Mouse (Mus musculus) T-helper 17 cell (primary cell): Measurements from ENCODE around the gene Arid1b.

Experiments used
- in situ Hi-C, 2 experiments: fragments of 300-600 bp; cut with MboI, MseI; formaldehyde crosslinking; loops; 1 replicate in 1 of 2; 2 replicates in 1 of 2; pipeline ENCODE4 v1.15.1; 2025; ENCODE audit warnings: high pct_unique_total_duplicates in 2 of 2

Gene Arid1b

DNA sequence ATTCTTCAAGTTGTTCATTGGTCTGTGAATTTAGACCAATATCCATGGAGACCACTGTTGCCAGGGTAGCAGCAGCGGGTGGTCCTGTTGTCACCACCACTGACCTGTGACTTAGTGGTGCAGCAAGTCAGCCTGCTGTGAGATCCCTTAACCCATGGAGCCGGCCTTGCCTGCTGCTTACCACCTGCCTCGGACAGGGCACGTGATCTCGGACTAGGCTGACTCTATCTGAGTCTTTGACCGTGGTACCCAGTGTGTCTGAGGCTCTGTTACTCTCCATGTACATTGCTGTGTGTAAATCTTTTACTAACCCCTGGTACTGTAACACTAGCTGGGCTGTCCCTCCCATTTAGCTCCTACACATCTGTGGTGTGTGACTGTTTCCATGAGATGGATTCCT is 335.9 kb downstream of the Arid1b start:
- in situ Hi-C loops: no loop called here

- in situ Hi-C loops: no loop called here
Observed at GRCm38 (mm10) chr17:5330644-5331043, 336.5 kb downstream of the Arid1b start.

DNA sequence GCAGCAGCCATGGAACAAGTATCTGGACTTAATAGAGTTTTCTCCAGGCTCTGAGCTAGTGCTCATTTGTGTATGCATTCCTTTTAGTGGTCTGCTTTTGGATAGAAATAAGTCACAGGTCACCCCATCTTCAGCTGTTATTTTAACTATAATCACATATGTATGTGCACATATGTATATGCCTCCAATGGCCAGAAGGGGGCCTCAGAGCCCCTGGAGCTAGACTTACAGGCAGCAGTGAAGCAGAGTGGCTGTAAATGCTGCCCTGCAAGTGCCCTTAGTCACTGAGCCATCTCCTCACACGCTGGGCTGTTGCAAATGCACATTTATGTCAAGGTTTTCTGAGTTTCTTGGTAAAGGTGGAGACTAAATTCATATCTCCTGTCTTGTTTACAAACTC is 337.3 kb downstream of the Arid1b start:
- in situ Hi-C loops: no loop called here

GRCm38 (mm10) chr17:5334567-5334966 is 340.4 kb downstream of the Arid1b start:
- in situ Hi-C loops: no loop called here

GRCm38 (mm10) chr17:5344426-5344825 is 350.3 kb downstream of the Arid1b start:
- in situ Hi-C loops: no loop called here

DNA sequence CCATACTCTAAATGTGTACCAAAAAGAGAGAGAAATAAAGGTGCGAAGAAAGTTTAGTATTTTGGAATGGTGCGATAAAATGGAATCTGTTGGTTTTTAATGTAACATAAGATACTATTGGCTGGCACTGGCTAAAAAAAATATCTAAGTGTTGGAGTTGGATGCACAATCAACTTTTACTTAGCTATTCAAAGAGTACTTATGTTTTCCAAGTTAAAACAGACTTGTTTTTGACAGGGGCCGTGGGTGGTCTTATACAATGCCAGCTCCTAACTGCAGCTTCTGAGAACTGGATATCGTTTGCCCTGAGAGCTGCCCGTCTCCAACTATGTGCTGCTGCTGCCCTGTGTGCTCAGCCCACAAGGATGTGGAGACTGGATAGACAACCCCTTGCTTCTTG is 351.7 kb downstream of the Arid1b start:
- in situ Hi-C loops: loop anchor here in 1 of 2 experiments (5.0 kb wide), 1 partner anchor 41 kb away; no protein-coding TSS in a partner anchor

DNA sequence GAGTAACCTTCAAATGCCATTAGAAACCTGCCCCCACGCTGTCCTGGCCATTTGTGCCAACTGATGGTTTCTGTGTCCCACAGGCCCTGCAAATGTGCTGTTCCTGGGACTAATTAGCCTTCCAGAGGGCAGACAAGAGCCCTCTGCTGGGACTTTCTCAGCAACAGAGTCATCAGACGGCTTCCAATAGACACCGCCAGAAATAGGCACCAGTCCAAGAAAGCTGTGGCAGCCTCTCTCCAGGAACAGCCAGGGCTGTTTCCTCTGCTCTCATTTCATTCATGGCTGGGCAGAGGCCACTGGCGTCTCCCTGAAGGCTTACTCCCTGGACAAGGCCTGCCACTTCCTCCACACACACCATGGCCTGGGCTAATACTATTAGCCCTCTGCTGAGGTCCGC is 358.8 kb downstream of the Arid1b start:
- in situ Hi-C loops: no loop called here

DNA sequence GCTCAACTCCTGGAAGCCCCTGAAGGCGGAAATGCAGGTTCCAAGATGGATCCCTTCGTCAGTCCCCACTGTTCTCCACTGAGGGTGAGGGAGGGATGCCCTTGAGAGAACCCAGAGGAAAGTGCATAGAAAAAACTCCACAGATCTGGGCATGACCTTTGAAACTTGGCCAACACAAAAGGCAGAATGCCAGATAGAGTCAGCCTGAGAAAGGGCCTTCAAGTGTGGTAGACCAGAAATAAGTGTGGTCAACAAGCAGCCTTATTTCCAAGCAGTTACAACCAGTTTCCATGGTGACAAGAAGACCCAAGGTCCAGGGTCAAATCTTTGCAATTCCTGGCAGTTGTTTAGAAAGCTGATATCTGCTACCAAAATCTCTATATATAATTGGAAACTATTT is 366.6 kb downstream of the Arid1b start:
- in situ Hi-C loops: no loop called here

DNA sequence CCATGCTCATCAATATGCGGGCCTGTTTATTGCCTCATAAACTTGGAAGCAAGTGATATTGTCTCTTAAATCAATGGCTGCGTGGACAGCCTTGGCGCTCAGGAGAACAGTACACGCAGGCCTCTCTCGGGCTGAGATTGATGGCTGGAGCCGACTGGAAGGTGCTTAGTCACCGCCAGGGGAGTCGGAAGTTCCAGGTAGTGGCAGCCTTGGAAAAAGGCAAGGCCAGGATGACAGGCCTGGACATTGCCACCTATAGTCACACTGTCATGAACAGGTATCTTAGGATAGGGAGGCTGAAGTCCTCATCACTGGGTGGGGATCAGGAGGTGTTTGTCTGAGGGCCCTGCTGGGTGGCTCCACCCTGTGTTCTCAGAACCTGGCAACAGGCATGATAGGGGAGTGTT is 371.9 kb downstream of the Arid1b start:
- in situ Hi-C loops: no loop called here

GRCm38 (mm10) chr17:5371032-5371431 is 376.9 kb downstream of the Arid1b start:
- in situ Hi-C loops: no loop called here

GRCm38 (mm10) chr17:5371521-5371920 is 377.4 kb downstream of the Arid1b start:
- in situ Hi-C loops: no loop called here

GRCm38 (mm10) chr17:5372951-5373350 is 378.8 kb downstream of the Arid1b start:
- in situ Hi-C loops: no loop called here

DNA sequence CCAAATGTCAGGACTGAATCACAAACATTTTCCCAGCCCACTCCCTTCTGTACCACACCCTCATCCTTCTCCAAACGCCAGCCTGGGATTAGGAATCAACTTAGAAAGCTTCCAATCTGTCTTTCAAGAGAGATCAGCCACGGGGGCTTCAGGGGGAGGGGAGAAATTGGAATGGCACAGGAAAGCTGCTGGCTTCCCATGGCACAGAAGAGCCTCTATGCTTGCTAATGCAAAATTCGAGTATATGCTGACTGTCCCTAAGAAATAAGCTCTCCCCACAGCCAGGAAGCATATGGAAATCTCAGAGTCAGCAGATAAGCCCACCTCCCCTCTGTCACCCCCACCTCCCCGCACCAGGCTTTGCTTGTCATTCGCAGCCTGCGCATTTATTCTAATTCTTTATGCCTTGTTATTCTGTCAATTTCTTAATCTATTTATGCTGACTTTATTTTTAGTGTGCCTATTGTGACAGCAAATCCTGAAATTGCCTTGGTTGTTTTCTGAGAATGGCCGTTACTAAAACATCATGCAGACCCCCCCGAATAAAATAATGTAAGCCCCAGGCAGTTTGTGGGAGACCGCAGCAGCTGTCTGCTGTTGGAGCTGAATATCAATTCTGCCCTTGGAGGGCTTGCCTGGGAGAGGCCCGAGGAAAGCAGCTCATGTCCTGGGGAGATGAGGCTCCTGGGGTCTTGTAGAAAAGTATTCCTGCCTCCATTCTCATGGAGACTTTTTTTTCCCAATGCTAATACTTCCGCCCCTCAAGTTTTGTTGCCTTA is 383.2 kb downstream of the Arid1b start:
- in situ Hi-C loops: no loop called here

DNA sequence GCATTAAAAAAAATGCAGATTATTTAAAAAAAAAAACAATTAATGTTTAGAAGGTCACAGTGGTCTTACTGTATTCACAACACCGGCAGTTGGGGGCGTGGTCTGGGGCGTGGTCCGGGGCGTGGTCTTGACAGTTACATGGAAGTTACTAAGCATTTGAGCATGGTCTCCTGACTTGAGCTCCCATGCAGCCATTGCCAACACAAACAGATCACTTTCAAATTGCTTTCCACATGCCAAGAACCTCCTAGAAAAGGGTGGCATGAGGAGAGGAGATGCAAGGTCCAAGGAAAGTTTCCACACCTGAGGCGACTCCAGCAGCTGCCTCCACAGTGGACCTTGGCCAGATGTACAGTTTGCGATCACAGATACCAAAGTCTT is 383.8 kb downstream of the Arid1b start:
- in situ Hi-C loops: no loop called here

DNA sequence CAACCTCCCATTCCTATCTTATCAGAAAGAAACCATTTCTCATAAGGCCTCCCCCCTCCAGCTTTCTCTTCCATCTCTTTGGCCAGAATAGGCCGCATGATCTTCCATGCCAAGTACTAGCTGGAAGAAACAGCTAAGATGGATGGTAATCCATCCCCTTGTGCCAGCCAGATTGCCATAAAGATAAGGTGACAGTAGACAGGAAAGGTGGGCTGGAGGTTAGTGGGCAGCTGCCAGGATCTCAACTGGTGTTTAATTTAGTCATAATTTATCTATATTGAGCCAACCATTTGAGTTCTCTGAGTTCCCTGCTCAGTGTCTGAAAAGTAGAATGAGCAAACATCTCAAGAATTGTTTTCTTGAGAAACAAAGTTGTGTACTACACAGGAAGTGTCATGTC is 391.6 kb downstream of the Arid1b start:
- in situ Hi-C loops: loop anchor here in 1 of 2 experiments (5.0 kb wide), 1 partner anchor 38 kb away; no protein-coding TSS in a partner anchor

GRCm38 (mm10) chr17:5386885-5387545 is 392.9 kb downstream of the Arid1b start:
- in situ Hi-C loops: loop anchor here in 1 of 2 experiments (5.0 kb wide), 1 partner anchor 40 kb away; no protein-coding TSS in a partner anchor

GRCm38 (mm10) chr17:5388351-5388750 is 394.2 kb downstream of the Arid1b start:
- in situ Hi-C loops: loop anchor here in 1 of 2 experiments (5.0 kb wide), 1 partner anchor 41 kb away; no protein-coding TSS in a partner anchor

DNA sequence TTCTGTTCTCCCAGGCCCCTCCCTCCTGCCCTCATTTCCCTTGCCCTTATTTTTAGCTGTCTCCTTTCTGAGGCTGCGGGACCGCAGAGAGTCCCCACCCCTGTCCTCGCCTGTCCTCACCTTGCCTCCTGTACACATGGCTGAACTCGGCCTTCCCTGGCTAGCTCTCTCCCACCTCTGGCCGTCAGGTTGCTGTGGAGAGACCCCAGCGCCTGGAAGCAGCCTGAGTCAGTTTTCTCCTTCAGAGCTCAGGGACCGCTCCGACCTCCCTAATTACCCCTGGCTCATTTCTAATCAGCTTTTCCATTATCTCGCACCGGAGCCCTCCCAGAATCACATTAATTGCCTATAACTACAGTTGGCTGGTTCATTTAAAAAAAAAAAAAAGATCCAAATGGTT is 396.6 kb downstream of the Arid1b start:
- in situ Hi-C loops: no loop called here

GRCm38 (mm10) chr17:5395454-5396205 is 401.5 kb downstream of the Arid1b start:
- in situ Hi-C loops: loop anchor here in 1 of 2 experiments (5.0 kb wide), 1 partner anchor 618 kb away; no protein-coding TSS in a partner anchor

DNA sequence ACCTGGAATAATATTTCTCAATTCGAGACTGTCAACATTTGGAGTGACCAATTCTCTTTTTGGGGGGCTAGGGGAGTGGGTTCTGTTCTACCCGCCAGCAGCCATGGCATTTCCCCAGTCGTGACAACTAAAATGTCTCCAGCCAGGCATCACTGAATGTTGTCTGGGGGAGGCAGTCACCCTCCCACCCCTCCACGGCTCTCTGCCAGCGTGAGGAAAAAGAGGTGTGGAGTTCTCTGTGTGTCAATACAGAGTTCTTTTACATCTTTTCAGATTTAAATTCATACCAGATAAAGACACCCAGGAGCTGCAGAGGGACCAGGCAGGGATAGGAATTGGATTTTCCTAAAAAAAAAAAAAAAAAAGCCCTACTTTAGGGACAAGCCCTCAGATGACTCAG is 402.1 kb downstream of the Arid1b start:
- in situ Hi-C loops: loop anchor here in 1 of 2 experiments (5.0 kb wide), 1 partner anchor 619 kb away; no protein-coding TSS in a partner anchor
